Mouse (Mus musculus) ES-E14 (cell line): ENCODE measurements around the gene Crb3. TPM values are rescaled to one million over a fixed set of nuclear protein-coding genes. Genes with fewer than 3 reads are reported as not detected.

Experiments used
- DNase-seq: peaks from one replicate; pipeline ENCODE4 v3.0.0-alpha.2; 2013; ENCODE audit warnings: low read depth, low spot score
- H3K27ac ChIP-seq: 2 replicates; pipeline ENCODE4 v1.5.1; 2012; ENCODE audit warnings: low read depth, mild to moderate bottlenecking, low read length, moderate library complexity, mixed read lengths; ENCODE audit not compliant: poor library complexity, insufficient read depth, severe bottlenecking
- H3K36me3 ChIP-seq: 2 replicates; pipeline ENCODE4 v1.6.1; 2012; ENCODE audit warnings: mild to moderate bottlenecking, low read length, moderate library complexity, mixed read lengths; ENCODE audit not compliant: control insufficient read depth, poor library complexity, insufficient read depth, severe bottlenecking
- H3K4me1 ChIP-seq, 2 experiments: fragments of 150-350 bp in 1 of 2; sonication (generic) in 1 of 2; 2 replicates each; pipeline ENCODE4 v1.6.1; 2012; ENCODE audit warnings: low read length in 2 of 2, mild to moderate bottlenecking in 1 of 2, mixed read lengths in 1 of 2; ENCODE audit not compliant: control insufficient read depth in 2 of 2, insufficient read depth in 2 of 2, poor library complexity in 1 of 2
- H3K4me3 ChIP-seq, 2 experiments: fragments of 150-350 bp in 1 of 2; sonication (generic) in 1 of 2; 2 replicates each; pipeline ENCODE4 v1.5.1; 2012; ENCODE audit warnings: low read length in 2 of 2, low read depth in 1 of 2, mild to moderate bottlenecking in 1 of 2, mixed read lengths in 1 of 2; ENCODE audit not compliant: insufficient read depth in 1 of 2, poor library complexity in 1 of 2, severe bottlenecking in 1 of 2
- H3K9ac ChIP-seq: 2 replicates; pipeline ENCODE4 v1.6.1; 2012; ENCODE audit warnings: low read depth, mild to moderate bottlenecking, low read length, mixed read lengths; ENCODE audit not compliant: poor library complexity, insufficient read depth, severe bottlenecking
- H3K9me3 ChIP-seq: fragments of 150-350 bp; sonication (generic); 2 replicates; pipeline ENCODE4 v1.6.1; 2012; ENCODE audit warnings: low read depth, mild to moderate bottlenecking, low read length; ENCODE audit not compliant: control insufficient read depth, insufficient read depth
- CHD2 ChIP-seq: IDR thresholded peaks from 2 replicates; pipeline ENCODE4 v1.6.1; 2014; ENCODE audit warnings: mild to moderate bottlenecking, low read depth, low read length, inconsistent platforms
- HCFC1 ChIP-seq: IDR thresholded peaks from 2 replicates; pipeline ENCODE4 v1.6.1; 2012; ENCODE audit warnings: low read length, inconsistent platforms, borderline replicate concordance; ENCODE audit not compliant: insufficient read depth
- MAFK ChIP-seq: IDR thresholded peaks from 2 replicates; pipeline ENCODE4 v1.6.1; 2014; ENCODE audit warnings: mild to moderate bottlenecking, low read depth, low read length, inconsistent platforms; ENCODE audit not compliant: insufficient read depth
- ZC3H11A ChIP-seq: IDR thresholded peaks from 2 replicates; pipeline ENCODE4 v1.6.1; 2012; ENCODE audit warnings: low read depth, mild to moderate bottlenecking, inconsistent platforms, low read length, borderline replicate concordance
- ZNF384 ChIP-seq: IDR thresholded peaks from 2 replicates; pipeline ENCODE4 v1.6.1; 2012; ENCODE audit warnings: low read depth, low read length, inconsistent platforms
- in situ Hi-C, 2 experiments: fragments of 600-800 bp; cut with MboI; formaldehyde crosslinking; loops; one replicate each; pipeline ENCODE4 v1.15.1; 2025; ENCODE audit warnings: low sequenced_read_pairs in 2 of 2, inconsistent platforms in 1 of 2; ENCODE audit not compliant: unreplicated experiment in 2 of 2
- total RNA-seq: library from RNA; depleted of rRNA; stranded (reverse); fragments of 300-350 nt; gene quantifications from 2 replicates; pipeline ENCODE4 v1.2.3, GENCODE M21; 2012

Gene Crb3
- total RNA-seq, 1 experiment = 6.2 TPM

- H3K4me3 ChIP-seq = no peak overlapping the region
- H3K9me3 ChIP-seq = no peaks in the 10 kb centered on the region
- in situ Hi-C loops = no loop called here
- DNase-seq = peak; percentile 100
- H3K9ac ChIP-seq = no peak overlapping the region
- no peak for TF ChIP-seq CHD2
- no peak for TF ChIP-seq HCFC1
- TF ChIP-seq MAFK = no peak
- TF ChIP-seq ZNF384 = no peak
- no peak for TF ChIP-seq ZC3H11A
- H3K27ac ChIP-seq = no peak overlapping the region
- H3K4me1 ChIP-seq = peaks cover 2 to 16% of the 10 kb centered on the region in 2 experiments; a peak in 2 of 4 replicates
- peaks cover 2% of the 10 kb centered on the region; the same call in 1 of the 2 replicates for H3K36me3 ChIP-seq
Measured at GRCm38 (mm10) chr17:57070699-57071098, 11.8 kb downstream of the Crb3 start.

- Histone ChIP-seq H3K27ac (no peak overlapping the region), H3K4me3 (no peak overlapping the region), H3K9ac (no peak overlapping the region), H3K4me1 (peaks cover 0 to 14% of the 10 kb centered on the region in 2 experiments; a peak in 2 of 4 replicates), H3K9me3 (no peaks in the 10 kb centered on the region), H3K36me3 (no peaks in the 10 kb centered on the region)
- TF ChIP-seq MAFK = no peak
- TF ChIP-seq ZNF384 = no peak
- TF ChIP-seq CHD2 = no peak
- no peak for TF ChIP-seq HCFC1
- TF ChIP-seq ZC3H11A = no peak
- DNase-seq = no peak
- in situ Hi-C loops = no loop called here
Measured at GRCm38 (mm10) chr17:57076916-57077315, 18.0 kb downstream of the Crb3 start.

GRCm38 (mm10) chr17:57078336-57078735 is 19.4 kb downstream of the Crb3 start, which contains the start of gene Dennd1c:
Gene Dennd1c (minus strand): TSS chr17:57078514.
- H3K9ac ChIP-seq = no peak within 1 kb of the TSS
- TF ChIP-seq ZC3H11A (no peak), HCFC1 (no peak), CHD2 (no peak), ZNF384 (no peak), MAFK (no peak)
- DNase-seq = no peak
- peaks cover 0 to 13% of the 10 kb centered on the region in 2 experiments; a peak in 2 of 4 replicates for H3K4me1 ChIP-seq
- H3K36me3 ChIP-seq = no peaks in the 10 kb centered on the region
- in situ Hi-C loops = no loop called here
- no peak within 1 kb of the TSS for H3K4me3 ChIP-seq
- H3K27ac ChIP-seq = no peak within 1 kb of the TSS
- no peaks in the 10 kb centered on the region for H3K9me3 ChIP-seq

- no peak overlapping the region for H3K9ac ChIP-seq
- DNase-seq = no peak
- H3K27ac ChIP-seq = no peak overlapping the region
- no peak overlapping the region for H3K4me3 ChIP-seq
- in situ Hi-C loops = no loop called here
- H3K9me3 ChIP-seq = no peaks in the 10 kb centered on the region
- no peaks in the 10 kb centered on the region for H3K36me3 ChIP-seq
- TF ChIP-seq ZNF384 = no peak
- no peak for TF ChIP-seq CHD2
- TF ChIP-seq HCFC1 = no peak
- peaks cover 0 to 6% of the 10 kb centered on the region in 2 experiments; a peak in 2 of 4 replicates for H3K4me1 ChIP-seq
Measured at GRCm38 (mm10) chr17:57079919-57080318, 21.0 kb downstream of the Crb3 start.

- TF ChIP-seq HCFC1 (no peak), MAFK (no peak), ZC3H11A (no peak), ZNF384 (no peak), CHD2 (no peak)
- Histone ChIP-seq H3K4me1 (peaks cover 0 to 6% of the 10 kb centered on the region in 2 experiments; a peak in 2 of 4 replicates), H3K9me3 (no peaks in the 10 kb centered on the region), H3K27ac (no peak overlapping the region), H3K36me3 (no peaks in the 10 kb centered on the region), H3K4me3 (no peak overlapping the region), H3K9ac (no peak overlapping the region)
- DNase-seq = no peak
- in situ Hi-C loops = no loop called here
Measured at GRCm38 (mm10) chr17:57081234-57081842, 22.4 kb downstream of the Crb3 start.
